Mouse (Mus musculus): ENCODE measurements around the gene Lpin2.

DNA sequence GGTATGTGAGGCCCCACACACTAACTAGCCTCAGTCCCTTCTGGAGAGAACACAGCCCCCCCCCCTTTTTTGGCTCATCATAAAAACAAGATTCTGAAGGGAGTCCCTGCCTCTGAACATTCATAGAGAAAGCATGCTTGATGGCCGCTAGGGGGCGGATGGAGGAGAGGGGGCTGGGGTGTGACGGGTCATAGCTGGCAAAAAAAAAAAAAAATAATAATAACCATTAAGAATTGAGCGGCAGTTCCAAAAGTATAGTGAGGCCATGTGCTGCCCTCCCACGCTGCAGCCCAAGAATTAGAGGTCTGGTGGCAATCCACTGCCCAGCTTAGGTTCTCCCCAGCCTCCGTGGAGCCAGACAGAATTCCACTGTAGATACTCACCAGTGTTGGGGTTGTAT is 72.4 kb downstream of the Lpin2 start:
- TF ChIP-seq POLR2A (IDR thresholded peaks at IDR 0.05; ENCODE audit: extremely low read depth, insufficient read depth, low read length), result no peak
- TF ChIP-seq CTCF (IDR thresholded peaks at IDR 0.05; ENCODE audit: low read depth, low read length), result peak; percentile 66

All from liver, adult 2 months (tissue).